Mouse (Mus musculus): ENCODE data around the gene Wdr74.

Gene Wdr74

DNA sequence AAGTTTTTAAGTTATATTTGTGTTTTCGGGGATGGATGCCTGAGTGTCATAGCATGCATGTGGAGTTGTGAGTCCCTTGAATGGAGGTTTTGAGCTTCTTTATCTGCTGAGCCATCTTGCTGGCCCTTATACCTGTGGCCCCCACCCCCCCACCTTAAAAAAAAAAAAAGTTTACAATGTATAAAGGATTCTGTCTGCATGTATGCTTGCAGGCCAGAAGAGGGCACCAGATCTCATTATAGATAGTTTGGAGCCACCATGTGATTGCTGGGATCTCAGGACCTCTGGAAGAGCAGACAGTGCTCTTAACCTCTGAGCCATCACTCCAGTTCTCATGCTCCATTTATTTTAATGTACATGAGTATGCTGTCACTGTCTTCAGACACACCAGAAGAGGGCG is 11.7 kb downstream of the Wdr74 start:
- DNase-seq, result no peak

GRCm38 (mm10) chr19:8755652-8756051 is 20.0 kb downstream of the Wdr74 start:
- no peak for DNase-seq

DNA sequence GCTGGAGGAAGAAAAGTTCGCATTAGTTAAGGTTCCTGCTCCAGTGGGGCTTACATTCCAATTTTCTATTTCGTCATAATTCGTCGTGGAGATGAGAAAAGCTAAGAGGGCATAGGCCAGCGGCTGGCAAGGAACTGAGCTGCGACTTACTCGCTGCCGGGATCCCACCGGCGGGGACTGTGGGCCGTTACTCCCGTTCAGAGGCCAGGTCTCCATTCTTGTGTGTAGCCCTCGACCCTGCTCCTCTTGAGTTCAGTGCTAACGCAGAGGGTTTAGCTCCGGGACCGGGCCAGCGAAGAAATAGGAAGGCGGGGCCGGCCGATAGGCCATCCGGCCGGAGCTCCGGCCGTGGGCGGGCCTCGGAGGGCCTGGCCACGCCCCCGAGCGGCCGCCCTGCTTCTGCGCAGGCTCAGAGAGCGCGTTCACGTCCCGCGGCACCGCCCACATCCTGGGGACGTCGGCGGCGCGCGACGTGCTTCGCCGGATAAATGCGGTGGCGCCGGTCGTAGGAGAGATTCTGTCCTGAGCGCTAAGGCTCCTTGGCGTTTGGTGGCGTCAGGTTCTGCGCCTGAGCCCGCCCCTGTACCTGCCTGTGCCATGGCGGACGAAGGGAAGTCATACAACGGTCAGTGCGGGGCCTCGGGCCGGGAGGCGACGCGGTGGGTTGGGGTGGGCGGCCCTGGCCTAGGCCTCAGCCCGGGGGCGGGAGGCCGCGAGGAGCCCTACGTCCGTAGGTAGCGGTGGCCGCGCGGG is 21.2 kb downstream of the Wdr74 start, which contains the start of gene Nxf1:
Nxf1 (plus strand) TSS at position 439 of the 753 bp plus-strand sequence.
- DNase-seq, result peak; percentile 85

DNA sequence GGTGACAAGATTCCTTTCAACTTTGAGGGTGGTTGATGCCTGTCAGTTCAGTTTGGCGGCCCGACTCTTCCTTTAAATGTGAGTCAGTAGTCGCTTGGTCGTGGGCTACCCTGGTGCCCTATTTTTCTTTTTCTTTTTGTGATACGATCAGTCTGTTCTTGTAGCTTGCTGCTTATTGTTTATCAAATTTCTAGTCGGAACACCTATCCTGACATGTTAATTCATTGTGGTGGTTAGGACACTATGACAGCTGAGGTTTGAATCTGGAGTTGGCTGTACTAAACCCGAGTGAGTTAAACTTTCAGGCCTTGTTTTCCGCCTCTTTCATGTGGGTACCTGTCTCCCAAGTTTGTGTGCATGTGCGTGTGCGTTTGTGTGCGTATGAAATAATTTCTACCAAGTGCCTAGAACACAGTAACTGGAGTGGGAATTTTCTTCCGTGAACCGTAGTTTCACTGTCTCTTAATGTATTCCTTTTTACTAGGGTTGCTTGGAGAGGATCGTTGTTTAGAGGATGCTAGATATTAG is 21.9 kb downstream of the Wdr74 start:
- DNase-seq, result no peak

DNA sequence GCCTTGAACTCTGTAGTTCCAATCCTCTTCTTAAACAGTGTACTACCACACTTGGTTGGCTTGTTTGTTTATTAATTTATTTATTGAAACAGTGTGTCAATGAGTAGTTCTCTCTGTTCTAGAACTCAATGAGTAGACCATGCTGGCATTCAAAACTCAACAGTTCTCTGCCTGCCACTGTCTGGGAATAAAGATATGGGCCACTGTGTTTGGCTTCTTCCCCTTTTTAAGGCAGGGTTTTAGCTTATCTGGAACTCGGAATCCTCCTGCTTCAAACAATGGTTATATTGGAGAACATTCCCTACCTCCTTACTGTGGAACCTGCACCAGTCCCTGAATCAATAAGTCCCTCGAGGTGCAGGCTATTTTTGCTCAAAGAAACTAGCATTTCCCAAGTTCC is 23.3 kb downstream of the Wdr74 start:
- no peak for DNase-seq

GRCm38 (mm10) chr19:8760757-8761156 is 25.1 kb downstream of the Wdr74 start:
- no peak for DNase-seq

DNA sequence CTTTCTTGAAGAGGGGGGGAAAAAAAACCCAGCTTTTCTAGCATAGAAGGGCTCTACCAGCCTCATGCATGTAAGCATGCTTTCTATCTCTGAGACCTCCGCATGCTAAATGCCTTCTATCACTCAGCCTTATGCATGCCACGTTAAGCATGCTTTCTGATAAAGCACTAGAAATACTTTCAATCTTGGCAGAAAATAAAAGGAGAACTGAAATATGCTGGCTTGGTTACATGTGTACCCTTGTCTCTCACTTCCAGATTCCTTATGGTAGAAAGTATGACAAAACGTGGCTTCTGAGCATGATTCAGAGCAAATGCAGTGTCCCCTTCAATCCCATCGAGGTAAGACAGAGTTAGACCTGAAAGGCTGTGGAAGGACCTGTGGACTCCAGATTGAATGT is 27.6 kb downstream of the Wdr74 start:
- DNase-seq, result no peak

DNA sequence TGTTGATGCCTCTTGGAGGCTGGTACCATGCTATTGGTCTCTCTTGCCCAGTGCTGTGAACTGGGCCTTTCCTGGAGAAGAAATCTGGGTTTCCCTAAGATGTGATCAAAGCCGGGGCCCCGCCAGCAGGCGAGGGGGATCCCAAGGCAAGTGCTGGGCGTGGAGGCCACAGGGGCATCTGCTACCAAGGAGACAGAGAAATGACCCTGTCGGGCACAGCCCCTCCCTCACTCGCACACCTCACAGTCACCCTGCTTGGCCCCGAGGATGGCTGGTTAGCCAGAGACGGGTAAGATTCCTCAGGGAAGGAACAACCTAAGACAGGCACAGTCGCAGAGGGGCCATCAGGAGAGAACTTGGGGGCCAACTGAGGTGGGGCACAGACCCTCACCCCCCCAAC is 29.9 kb downstream of the Wdr74 start:
- no peak for DNase-seq

DNA sequence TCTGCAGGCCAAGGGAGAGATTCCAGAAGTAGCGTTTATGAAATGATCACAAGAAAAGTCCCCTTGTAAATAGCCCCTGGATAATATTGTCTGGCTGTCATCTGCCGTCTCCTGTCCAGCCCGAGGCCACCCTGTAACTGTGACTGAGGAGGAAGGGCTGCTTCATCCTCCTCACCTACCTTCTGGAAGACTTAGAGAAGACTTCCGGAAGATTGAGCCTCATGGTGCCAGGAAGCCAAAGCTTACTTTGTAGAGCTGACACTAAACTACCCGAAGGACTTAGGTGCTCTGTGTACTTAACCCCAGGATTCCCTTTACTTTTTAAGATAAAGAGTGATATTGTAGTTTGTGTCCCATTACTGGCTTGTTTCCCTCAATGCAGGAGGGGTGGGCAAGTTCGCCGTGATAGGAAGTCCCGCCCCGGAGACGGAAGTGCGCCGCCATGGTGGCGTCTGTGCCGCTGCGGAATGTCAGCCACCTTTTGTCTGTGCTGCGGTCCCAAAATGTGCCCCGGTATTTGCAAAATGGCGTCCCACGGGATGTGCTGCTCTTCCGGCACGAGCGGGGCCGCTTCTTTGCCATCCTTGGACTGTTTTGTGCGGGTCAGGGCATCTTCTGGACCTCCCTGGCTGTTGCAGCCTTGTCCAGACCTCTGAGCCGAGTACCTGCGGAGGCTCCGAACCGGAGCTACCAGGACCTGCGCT is 35.1 kb downstream of the Wdr74 start, which contains the start of gene Tmem223:
Tmem223 (plus strand) TSS at position 430 of the 704 bp plus-strand sequence.
- peak; percentile 79 for DNase-seq

- no peak for DNase-seq
Observed at GRCm38 (mm10) chr19:8772996-8773395, 37.4 kb downstream of the Wdr74 start.

- no peak for DNase-seq
Observed at GRCm38 (mm10) chr19:8773409-8773808, 37.8 kb downstream of the Wdr74 start.

DNA sequence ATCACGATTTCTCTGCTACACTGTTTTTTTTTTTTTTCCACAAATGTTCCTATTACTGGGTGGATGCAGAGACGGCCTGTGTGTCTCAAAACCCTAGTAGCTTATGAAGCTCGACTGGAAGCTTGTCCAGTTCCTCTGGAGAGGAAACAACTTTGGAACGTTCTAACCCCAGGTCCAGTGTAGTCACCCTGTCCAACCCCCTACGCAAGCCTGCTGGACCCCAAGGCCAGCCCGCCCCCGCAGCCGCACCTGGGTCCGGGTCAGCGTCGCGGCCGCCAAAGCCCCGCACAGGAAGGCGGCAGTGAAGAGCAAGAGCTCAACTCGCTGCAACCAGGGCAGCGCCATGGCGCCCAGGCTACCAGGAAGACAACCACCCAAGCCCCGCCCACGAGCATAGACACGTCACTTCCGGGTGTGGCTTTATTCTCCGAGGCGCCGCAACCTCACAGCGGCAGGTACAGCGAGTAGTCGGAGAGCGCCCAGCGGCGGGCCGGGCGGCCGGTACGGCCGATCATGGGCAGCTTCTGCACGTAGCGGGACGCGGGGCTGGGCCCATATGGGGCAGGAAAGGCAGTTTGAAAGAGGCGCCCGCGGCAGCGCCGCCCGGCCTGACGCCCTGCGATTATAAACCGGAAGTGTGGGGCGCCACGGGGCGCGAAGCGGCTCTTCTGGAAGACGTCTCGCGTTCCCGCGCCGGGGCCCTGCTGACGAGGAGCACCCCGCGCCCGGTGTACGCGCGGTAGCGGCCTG is 38.6 kb downstream of the Wdr74 start, which contains the start of gene Tmem179b:
Tmem179b (minus strand) TSS at position 382 of the 750 bp plus-strand sequence.
- DNase-seq, result peak; percentile 96

DNA sequence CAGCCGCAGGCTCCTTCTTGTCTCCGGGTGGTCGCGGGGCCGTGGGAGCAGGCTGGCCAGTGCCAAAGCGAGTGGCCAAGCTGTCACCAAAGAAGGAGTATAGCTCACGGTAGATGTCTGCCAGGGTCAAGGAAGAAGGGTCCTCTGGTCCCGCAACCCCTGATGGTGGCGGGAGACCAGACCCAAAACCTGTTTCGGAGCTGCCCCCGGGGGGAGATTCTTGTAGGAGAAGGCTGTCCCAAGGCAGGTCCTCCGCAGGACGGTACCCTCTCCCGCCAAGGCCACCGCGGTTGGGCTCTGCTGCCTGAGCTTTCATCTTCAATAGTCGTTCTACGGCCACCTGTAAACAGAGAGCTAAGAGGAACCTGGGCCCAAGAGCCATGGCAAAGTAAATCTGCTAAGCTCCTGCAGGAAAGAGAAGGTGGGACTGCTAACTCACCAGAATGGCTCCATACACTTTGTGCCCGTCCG is 39.4 kb downstream of the Wdr74 start:
- DNase-seq, result peak; percentile 58

DNA sequence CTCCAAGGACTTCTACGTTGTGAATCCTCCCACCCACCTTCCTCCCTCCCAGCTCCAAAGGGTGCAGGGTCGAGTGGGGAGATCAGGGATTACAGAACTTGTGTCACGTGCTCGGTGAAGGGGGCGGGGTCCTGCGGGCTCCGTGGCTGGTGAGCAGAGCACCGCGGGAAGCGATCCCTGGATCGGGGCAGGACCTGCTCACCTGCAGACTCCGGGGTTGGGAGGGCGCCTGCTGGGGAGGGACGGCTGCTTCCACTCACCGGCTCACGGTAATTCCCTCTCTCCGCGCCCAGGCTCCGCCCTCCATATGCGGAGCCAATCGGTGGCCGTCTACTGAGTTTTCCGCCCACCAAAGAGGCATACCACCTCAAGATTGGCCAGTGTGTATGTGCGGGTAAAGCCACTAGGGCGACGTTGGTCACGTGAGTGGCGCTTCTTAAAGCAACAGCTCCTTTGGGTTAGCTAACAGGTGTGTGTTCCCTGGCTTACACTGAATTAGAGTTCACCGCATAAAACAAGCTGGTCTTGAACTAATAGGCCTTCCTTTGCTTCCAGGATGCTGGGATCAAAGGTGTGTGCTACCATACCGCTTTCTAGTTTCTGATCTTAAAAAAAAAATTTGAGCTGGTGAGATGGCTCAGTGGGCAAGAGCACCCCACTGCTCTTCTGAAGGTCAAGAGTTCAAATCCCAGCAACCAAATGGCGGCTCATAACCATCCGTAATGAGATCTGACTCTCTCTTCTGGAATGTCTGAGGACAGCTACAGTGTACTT is 50.6 kb downstream of the Wdr74 start, which contains the start of gene Taf6l:
Taf6l (minus strand) TSS at position 410 of the 774 bp plus-strand sequence.
- peak; percentile 96 for DNase-seq

DNA sequence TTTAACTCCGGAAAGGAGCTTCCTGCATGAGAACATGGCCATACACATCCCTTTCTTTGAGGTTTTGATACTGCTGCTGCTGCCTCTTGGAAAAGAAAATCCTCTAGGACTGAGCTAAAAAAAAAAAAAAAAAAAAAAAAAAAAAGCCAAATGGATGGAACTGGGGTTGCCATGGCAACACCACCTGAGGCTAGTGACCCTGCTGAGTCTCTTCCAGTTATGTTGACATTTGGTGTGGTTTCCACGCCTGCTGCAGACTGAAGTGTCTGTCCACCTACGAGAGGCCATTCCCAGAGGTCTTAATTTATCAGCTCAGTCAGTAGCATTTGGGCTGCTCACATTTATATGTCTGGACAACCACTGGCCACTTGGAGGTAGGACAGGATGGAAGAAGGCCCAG is 52.9 kb downstream of the Wdr74 start:
- no peak for DNase-seq

DNA sequence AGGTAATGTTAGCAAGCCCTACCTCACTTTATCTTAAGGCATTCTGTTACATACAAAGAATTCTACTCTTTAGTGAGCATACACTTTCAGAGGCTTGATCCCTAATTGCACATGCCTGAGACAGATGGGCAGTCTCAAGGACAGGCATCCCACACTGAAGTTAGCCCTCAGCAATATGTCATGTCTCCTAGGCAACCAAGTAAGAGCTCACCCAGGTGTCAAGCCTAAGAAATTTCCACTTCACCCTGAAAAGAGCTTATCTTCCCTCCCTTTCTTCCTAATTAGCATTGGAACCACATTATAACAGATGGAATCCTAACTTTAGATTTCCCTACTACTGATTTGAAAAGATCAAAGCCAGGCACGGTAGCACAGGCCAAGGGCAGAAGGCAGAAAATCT is 53.5 kb downstream of the Wdr74 start:
- DNase-seq, result no peak

DNA sequence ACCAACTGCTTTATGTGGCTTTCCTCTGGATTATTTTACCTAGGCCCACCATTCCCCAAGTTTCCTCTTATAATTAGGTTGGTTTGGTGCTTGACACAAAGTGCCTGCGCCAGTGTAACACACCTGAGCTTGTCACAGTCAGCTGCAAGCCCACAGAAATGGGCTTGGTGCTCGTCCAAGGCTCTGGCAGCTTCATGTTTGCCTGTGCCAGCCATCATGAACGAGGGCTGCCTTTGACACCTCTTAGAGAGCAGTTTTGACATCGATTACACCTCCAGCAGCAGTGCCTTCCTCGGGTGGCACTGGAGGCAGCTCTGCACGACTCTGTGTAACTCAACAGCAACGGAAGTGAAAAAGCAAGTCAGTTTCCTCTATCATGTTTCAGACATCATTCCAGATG is 54.5 kb downstream of the Wdr74 start:
- DNase-seq, result no peak
